Mouse (Mus musculus): ENCODE data around the gene Dusp12.

The Dusp12 gene

DNA sequence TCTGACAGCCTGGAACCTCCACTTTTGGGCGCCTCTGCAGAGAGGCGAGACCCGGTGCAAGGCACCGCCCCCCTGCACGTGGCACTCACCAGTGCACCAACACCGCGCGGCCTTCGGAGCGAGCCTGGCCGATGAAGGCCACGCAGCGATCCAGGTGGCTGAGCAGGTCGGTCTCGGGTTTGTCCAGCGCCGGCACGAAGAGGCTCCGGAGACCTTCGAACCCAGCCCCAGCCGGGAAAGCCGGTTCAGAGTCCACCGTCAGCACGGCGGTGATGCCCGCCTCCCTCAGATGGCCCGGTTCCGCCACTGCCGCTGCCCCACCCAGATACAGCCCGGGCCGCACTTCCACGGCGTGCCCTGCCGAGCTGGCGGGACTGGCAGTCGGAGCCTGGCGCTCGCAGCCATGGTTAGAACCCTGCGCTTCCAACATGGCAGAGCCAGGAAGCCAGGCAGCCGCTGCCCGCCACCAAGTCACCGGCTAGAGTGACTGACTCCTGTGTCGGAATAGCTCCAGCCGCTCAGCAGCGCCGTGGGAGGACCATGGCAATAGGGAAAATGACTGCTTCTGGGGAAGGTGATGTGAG, at the start of gene Dusp12, which contains the start of gene Gm26620:
Dusp12 (minus strand) TSS at position 563 of the 584 bp plus-strand sequence.
Gm26620 (plus strand) TSS at position 88 of the 584 bp plus-strand sequence.
- DNase-seq: peak; percentile 86 to 88

- no peak for DNase-seq
Observed at GRCm38 (mm10) chr1:170934383-170934782, 49.0 kb upstream of the Dusp12 start.

- no peak for DNase-seq
Observed at GRCm38 (mm10) chr1:170933940-170934339, 48.6 kb upstream of the Dusp12 start.

DNA sequence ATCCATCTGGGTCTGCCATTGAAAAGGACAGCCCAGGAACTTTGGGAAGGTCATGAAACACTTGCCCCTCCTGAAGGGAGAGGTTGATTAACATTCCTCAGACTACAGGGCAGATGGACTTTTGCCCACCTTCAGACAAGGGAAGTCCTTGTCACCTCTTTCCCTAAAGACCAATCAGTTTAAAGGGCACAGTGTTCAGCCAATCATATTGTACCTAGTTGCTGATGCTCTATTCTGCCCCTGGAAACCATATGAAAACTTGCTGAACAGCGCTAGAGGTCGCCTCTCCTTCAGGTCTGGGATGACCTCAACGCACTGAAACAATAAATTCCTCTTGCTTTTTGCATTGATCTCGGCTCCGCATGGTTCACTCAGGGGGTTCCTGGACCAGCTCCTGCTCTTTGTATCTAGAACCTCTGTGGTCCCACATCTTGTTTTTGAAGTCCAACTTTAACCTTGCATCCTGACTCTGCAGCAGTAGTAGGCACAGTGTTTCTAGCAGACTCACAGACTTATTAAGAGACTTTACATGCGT, 48.1 kb upstream of the Dusp12 start:
- DNase-seq: no peak

- DNase-seq: no peak
Observed at GRCm38 (mm10) chr1:170932043-170932442, 46.7 kb upstream of the Dusp12 start.

DNA sequence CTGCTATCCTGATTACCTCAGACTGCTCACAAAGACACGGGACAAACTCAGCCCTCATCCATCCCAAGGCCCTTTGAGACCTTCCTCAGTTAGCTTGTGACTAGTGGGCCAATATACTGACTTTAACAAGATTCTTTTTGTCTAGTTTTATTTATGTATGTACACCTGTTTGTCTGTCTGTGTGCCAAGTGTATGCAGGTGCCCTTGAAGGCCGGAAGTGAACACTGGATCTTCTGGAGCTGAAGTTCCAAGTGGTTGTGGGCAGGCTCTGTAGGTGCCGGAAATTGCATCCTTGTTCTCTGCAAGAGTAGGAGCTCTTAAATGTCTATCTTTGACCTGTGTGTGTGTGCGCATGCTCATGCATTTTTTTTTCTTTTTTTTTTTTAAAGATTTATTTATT, 43.9 kb upstream of the Dusp12 start:
- DNase-seq: no peak

GRCm38 (mm10) chr1:170928467-170928866, 43.1 kb upstream of the Dusp12 start:
- DNase-seq: no peak

GRCm38 (mm10) chr1:170927378-170927777, 42.0 kb upstream of the Dusp12 start, which contains the start of gene Fcrla:
Gene Fcrla, minus strand, starts transcription at chr1:170927583.
- no peak for DNase-seq

DNA sequence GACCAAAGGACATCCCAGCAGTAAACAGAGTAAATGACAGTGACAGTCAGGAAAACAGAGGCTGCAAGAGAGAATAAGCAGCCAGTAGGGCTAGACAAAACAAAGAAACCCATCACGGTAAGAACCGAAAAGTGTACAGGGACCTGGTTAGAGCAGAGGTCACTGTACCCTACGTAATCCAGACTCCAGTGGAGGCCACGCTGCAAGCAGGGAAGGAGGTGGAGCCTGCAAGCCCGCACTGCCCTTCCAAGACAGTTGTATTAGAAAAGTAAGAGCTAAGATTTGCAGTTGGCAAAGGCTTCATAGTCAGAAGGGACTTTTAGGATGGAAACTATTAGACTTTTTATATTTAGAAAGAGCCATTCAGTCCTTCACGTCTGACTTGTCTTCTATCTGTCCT, 41.6 kb upstream of the Dusp12 start:
- no peak for DNase-seq

DNA sequence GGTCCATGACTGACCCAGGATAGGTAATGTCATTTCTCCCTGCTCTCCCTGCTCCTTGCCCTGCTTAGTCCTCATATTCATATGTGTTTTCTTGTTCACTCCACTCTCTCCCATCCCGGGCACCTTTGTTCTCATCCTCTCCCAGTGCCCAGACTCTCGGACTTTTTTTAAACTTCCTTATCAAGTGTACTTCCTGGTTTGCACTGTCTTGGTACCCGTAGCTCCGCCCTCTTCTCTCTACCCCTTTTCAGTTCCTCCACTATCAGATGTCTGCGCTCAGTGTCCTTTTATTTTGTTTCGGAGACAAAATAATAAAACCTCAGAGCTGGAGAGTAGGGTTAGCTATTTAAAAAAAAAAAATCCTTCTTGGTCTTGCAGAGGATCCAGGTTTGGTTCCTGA, 39.1 kb upstream of the Dusp12 start:
- DNase-seq: no peak

- no peak for DNase-seq
Observed at GRCm38 (mm10) chr1:170919308-170919707, 34.0 kb upstream of the Dusp12 start.

DNA sequence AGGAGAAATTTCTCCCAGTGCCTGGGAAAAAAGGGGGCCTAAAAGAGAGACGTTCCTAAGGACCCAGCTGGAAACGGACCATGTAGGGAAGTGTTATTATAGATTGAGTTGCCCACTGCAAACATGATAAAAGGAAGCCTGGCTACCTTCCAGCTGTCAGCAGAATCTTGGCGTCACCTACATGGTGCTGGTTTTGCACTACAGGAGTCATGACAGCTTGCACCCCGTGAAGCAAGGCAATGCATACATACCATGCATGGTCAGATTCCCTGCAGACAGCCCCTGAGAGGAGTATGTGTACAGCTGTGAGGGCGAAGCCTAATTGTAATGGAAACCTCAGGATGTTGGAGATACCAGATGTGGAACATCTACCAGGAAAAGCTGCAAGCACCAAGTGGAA, 30.3 kb upstream of the Dusp12 start:
- no peak for DNase-seq

- DNase-seq: no peak
Observed at GRCm38 (mm10) chr1:170912891-170913615, 27.7 kb upstream of the Dusp12 start, which contains the start of gene Fcrlb. Gene Fcrlb, minus strand, starts transcription at chr1:170912941.

DNA sequence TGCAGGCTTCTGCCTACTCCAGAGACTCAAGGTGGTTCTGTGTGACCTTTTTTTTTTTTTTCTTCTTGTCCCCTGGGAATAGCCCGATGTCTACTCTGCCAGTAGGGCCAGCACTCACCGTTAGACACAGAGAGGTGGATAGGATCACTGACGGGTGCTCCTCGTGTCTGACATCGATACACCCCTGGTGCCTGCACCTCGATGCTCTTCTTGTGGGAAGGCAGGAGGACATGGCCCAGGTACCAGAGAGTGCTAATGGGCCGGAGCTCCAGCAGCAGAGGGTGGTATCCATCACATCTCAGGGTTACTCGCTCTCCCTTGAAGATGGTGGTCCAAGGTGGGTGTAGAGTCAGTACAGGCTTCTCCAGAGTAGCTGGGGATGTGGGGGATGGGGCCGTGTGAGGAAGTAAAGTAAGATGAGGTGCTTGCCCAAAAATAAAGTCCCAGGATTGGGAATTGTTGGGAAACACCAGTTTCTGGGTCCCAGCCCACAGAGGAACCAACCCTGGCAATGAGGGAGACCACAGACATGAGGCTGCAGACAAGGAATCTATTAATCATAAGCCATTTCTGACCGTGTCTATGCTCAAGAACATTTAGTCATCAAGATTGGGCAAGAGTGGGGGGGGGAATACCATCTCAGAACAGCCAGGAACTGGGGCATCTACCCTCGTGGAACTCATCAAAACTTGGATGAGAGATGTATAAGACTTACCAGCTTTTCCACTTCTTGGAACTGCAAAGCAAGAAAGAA, 26.7 kb upstream of the Dusp12 start:
- DNase-seq: no peak

GRCm38 (mm10) chr1:170908341-170908740, 23.0 kb upstream of the Dusp12 start:
- no peak for DNase-seq

DNA sequence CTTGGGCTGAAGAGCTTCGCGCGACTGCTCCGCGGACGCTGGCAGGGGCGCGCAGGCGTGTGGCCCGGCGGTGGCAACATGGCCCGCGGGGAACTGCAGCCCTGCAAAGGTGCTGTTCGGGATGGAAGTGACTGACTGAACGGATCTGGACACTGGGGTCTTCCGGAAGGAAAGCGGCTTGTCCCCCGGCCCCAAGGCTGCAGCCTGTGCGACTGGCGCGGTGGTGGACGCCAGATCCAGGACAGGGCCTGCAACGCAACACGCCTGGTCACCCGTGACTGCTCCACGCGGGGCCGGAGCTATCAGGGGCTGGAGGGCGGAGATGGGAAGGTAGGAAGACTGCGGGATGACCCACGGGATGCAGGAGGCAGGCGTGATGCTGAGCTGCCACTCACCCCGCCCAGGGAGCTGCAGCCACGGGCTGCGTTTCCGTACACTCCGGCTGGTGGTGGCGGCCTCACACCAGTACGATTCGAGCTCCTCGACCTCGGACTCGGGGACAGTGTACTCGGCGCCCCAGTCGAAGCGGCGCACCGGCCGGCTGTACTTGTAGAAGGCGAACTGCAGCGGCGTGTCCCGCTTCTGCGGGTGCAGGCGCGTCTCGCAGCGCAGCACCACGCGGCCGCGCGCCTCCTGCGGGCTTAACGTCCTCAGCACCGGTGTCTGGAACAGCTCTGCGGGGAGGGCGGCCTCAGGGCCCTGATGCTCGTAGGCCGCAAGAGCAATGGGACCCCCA, 22.3 kb upstream of the Dusp12 start:
- DNase-seq: no peak

- DNase-seq: no peak
Observed at GRCm38 (mm10) chr1:170907111-170907455, 21.7 kb upstream of the Dusp12 start.

DNA sequence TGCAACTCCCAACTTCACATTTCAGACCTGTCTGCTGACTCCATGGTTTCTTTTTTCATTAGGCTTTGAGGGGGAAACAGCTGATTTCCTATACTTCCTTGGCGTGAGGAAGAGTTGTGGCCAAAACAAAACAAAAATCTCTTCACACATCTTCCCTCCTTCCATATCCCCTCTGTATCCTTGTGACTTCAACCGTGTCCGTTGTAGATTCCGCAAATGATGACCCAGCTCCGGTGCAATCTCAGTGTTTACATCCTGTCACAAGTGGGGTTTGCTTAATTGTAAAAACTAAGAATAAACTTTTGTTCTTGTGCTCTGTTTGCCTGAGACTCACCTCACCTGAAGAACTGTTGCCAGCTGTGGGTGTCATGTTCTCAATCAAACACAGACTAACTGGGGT, 18.1 kb upstream of the Dusp12 start:
- no peak for DNase-seq

GRCm38 (mm10) chr1:170901536-170902238, 16.3 kb upstream of the Dusp12 start:
- DNase-seq: peak; percentile 72 to 89

GRCm38 (mm10) chr1:170900799-170901467, 15.6 kb upstream of the Dusp12 start:
- DNase-seq: peak; percentile 22 to 59

DNA sequence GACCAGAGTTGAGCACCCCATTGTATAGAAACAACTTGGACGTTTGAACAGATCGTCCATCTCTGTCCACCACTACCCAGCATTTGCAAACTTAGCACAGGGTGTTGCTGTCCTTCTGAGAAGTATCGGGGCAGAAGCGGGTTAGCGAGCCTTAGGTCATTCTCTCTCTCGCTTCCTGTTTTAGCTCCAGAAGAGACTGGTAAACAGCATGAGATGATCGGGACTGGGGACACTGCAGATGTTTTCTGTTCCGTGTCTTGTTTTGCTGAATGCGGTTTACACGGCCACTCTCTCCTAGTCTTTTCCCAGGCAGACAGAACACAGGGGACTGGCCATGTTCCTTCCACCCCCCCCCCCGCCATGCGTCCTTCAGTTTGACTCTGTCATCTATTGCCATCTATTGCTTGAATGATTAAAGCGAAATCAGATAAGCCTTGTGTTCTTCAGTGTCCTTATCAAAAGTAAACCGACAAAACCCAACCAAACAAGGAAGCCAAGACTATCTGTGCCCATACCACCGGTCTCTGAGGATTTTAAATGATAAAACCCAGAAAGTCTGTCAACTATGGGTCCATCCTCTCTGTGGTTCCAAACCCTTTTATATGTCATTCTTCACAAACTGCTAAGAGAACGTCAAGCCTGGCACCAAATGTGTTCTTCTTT, 13.2 kb upstream of the Dusp12 start:
- no peak for DNase-seq

Data from kidney, adult 8-10 months (tissue).